Mouse (Mus musculus) lung, embryonic 14.5 days (tissue): ENCODE data around the gene Abcb10. TPM values are rescaled to one million over a fixed set of nuclear protein-coding genes. Genes with fewer than 3 reads are reported as not detected.

Experiments
- ATAC-seq: fragments of 200-750 bp; cut with Nextera tagmentation; 2 replicates; pipeline ENCODE4 v1.8.0; 2017; ENCODE audit warnings: mild to moderate bottlenecking, moderate TSS enrichment, moderate library complexity; ENCODE audit not compliant: insufficient read depth
- DNase-seq: peaks from one replicate; pipeline ENCODE4 v3.0.0-alpha.2; 2015
- H3K27ac ChIP-seq: fragments of 300-500 bp; sonication (generic); 2 replicates; pipeline ENCODE4 v1.5.1; 2014; ENCODE audit warnings: low read depth, mild to moderate bottlenecking, moderate library complexity
- H3K27me3 ChIP-seq: fragments of 300-500 bp; sonication (generic); 2 replicates; pipeline ENCODE4 v1.6.1; 2014; ENCODE audit warnings: low read length, control low read depth; ENCODE audit not compliant: insufficient read depth
- H3K36me3 ChIP-seq: fragments of 300-500 bp; sonication (generic); 2 replicates; pipeline ENCODE4 v1.6.1; 2014; ENCODE audit warnings: control low read depth; ENCODE audit not compliant: insufficient read depth
- H3K4me1 ChIP-seq: fragments of 300-500 bp; sonication (generic); 2 replicates; pipeline ENCODE4 v1.6.1; 2014; ENCODE audit warnings: antibody characterized with exemption, control low read depth; ENCODE audit not compliant: insufficient read depth
- H3K4me2 ChIP-seq: fragments of 300-500 bp; sonication (generic); 2 replicates; pipeline ENCODE4 v1.6.1; 2014; ENCODE audit warnings: mild to moderate bottlenecking
- H3K4me3 ChIP-seq: fragments of 300-500 bp; sonication (generic); 2 replicates; pipeline ENCODE4 v1.5.1; 2014; ENCODE audit warnings: low read depth, low read length
- H3K9ac ChIP-seq: fragments of 300-500 bp; sonication (generic); 2 replicates; pipeline ENCODE4 v1.6.1; 2014
- H3K9me3 ChIP-seq: fragments of 300-500 bp; sonication (generic); 2 replicates; pipeline ENCODE4 v1.6.1; 2016; ENCODE audit warnings: low read depth, low read length, control low read depth
- CTCF ChIP-seq: IDR thresholded peaks from 2 replicates; pipeline ENCODE4 v1.5.1; 2016; ENCODE audit warnings: antibody characterized with exemption, low read depth
- WGBS: fragments of 180-500 bp; shearing (Covaris S2); extraction: QIAGEN DNeasy Blood & Tissue Kit; methylation state at CpG from one replicate; pipeline ENCODE4 v1.1.7; 2014; 5-methylcytosine and 5-hydroxymethylcytosine counted together
- polyA plus RNA-seq: library from polyadenylated mRNA; unstranded; fragments of >200 nt; fragmentation: Nextera tagmentation; extraction: Ambion mirVana; gene quantifications from 2 replicates; pipeline ENCODE4 v1.2.1, GENCODE M21; 2014

Abcb10 gene
- polyA plus RNA-seq, 1 experiment from 2014 or later: 18.9 TPM

DNA sequence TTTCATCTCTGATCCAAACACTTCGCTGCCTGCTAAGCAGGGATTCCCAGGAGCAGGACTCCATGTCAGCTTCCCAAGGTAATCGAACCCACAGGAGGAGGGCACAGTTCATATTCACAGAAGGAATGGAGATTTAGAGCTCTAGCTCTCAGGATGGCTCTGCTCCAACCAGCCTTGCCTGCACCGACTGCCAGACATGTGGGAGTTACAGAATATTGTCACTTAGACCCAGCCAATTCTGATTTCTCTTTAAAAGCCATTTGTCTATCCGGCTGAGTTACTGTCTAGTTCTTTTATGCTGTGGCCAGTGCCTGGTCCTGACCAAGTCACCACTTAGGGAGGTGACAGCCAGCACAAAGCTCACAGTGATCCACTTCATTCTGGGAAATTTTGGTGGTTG, 1.2 kb downstream of the Abcb10 start:
- DNase-seq (peak; percentile 16), ATAC-seq (no peak)
- H3K4me3 ChIP-seq: peak overlapping the region; percentile 81
- no peaks in the 10 kb centered on the region for H3K9me3 ChIP-seq
- peak overlapping the region; percentile 44; the same call in 1 of the 2 replicates for H3K9ac ChIP-seq
- no peaks in the 10 kb centered on the region for H3K36me3 ChIP-seq
- WGBS: 40% methylated on average over 4 of the region's 4 CpGs
- H3K27me3 ChIP-seq: no peaks in the 10 kb centered on the region
- H3K4me2 ChIP-seq: peak overlapping the region; percentile 93
- no peak for TF ChIP-seq CTCF
- H3K27ac ChIP-seq: no peak overlapping the region
- H3K4me1 ChIP-seq: peaks cover 5% of the 10 kb centered on the region

DNA sequence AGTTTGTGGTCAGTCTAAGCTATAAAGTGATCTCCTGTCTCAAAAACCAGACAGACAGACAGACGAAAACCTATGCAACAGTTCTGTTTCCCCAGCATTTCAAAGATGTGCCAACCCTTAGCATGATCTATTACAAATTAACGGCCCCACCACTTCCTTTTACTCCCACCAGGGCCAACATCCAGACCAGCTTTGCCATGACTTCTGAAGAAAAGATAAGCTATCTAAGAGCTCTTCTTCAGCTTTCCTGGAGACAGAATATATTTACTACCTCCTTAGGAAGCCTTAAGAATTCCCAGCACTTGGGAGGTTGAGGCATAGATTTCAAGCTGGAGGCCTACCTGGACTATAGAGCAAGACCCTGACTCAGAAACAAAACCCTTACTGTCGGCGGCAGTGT, 2.7 kb downstream of the Abcb10 start:
- WGBS: 81% methylated on average over 4 of the region's 4 CpGs
- H3K9me3 ChIP-seq: no peaks in the 10 kb centered on the region
- H3K36me3 ChIP-seq: no peaks in the 10 kb centered on the region
- H3K9ac ChIP-seq: no peak overlapping the region
- H3K27ac ChIP-seq: no peak overlapping the region
- DNase-seq (no peak), ATAC-seq (no peak)
- peaks cover 5% of the 10 kb centered on the region for H3K4me1 ChIP-seq
- no peaks in the 10 kb centered on the region for H3K27me3 ChIP-seq
- H3K4me2 ChIP-seq: no peak overlapping the region; the same call in 1 of the 2 replicates
- peak overlapping the region; percentile 4; the same call in 1 of the 2 replicates for H3K4me3 ChIP-seq
- no peak for TF ChIP-seq CTCF

DNA sequence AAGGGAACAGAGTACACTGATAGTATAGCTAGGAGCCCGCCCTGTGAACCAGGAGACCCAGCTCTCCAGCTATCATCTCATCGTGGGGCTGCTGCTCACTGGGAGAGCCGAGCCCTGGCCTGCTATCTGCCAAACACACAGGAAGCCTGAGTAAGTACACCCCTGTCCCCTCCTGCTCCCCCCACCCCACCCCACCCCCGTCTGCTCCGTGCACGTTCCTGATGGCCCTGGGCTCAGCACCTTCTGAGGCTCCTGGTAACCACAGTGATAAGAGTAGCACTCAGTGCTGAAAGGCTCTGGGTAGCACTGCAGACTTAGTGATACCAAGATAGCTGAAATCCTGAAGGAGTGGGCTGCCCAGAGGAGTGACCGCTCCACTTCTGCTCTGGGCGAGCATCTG, 4.0 kb downstream of the Abcb10 start:
- 0 out of 2 replicates have a peak overlapping the region, but pooled peaks have one; percentile 27 for H3K9ac ChIP-seq
- ATAC-seq (peak; percentile 12; the same call in 1 of the 2 replicates), DNase-seq (no peak)
- peak overlapping the region; percentile 13; the same call in 1 of the 2 replicates for H3K4me3 ChIP-seq
- H3K4me1 ChIP-seq: peaks cover 5% of the 10 kb centered on the region
- peak overlapping the region; percentile 45 for H3K4me2 ChIP-seq
- H3K9me3 ChIP-seq: no peaks in the 10 kb centered on the region
- no peak for TF ChIP-seq CTCF
- peak overlapping the region; percentile 86 for H3K27ac ChIP-seq
- no peaks in the 10 kb centered on the region for H3K27me3 ChIP-seq
- WGBS: 56% methylated on average over 8 of the region's 8 CpGs
- no peaks in the 10 kb centered on the region for H3K36me3 ChIP-seq

DNA sequence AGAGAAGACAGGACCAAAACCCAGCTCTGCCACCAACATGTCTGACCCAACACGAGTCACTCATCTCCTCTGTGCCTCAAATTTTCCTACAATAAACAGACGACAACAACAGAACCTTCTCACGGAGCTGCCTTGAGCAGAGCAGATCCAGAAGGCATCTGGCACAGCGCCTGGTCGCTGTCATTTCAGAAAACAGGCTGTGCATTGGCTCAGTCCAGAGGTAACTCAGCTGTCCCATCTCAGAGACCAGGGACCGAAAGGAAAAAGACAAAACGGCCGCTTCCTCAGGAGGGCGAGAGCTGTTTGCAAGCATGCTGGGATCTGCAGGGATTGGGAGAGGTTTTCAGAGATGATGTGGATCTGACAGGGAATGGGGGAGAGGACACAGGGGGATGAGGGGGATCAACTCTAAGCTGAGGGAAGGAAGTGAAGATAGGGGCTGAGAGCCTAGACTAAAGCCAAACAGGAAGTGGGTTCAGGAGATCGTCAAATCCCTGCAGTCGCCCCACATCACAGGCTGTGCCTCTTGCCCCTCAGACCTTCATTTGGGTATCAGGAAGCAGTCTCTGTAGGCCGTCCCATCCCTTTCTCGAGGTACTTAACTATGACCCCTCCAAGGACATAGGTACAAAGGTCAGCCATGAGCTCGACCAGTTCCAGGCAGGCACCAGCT, 4.6 kb downstream of the Abcb10 start:
- Histone ChIP-seq H3K9me3 (no peaks in the 10 kb centered on the region), H3K4me2 (peak overlapping the region; percentile 45), H3K4me1 (peaks cover 5% of the 10 kb centered on the region), H3K27ac (peak overlapping the region; percentile 86), H3K4me3 (peak overlapping the region; percentile 13; the same call in 1 of the 2 replicates), H3K36me3 (no peaks in the 10 kb centered on the region), H3K27me3 (no peaks in the 10 kb centered on the region), H3K9ac (peak overlapping the region; percentile 27)
- TF ChIP-seq CTCF: no peak
- peak; percentile 41; the same call in 1 of the 2 replicates for ATAC-seq
- 34% methylated on average over 14 of the region's 14 CpGs for WGBS
- DNase-seq: peak; percentile 92

DNA sequence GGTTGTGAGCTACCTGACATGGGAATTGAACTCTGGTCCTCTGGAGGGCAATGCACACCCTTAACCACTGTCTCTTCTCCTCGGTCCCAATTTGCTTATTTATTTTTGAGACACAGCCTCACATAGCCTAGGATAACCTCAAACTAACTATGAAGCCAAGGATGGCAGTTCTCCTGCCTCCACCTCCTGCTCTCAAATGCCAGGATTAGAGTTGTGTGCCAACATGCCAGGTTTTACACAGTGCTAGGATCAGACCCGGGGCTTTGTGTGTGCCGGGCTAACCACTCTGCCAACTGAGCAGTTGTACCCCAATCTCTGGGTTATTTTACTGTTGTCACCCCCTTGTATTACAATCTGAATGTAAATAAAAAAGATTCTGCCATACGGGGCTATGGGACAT, 5.4 kb downstream of the Abcb10 start:
- 86% methylated on average over 4 of the region's 4 CpGs for WGBS
- no peak for TF ChIP-seq CTCF
- ATAC-seq: no peak
- Histone ChIP-seq H3K27ac (peak overlapping the region; percentile 86; the same call in 1 of the 2 replicates), H3K4me1 (peaks cover 5% of the 10 kb centered on the region), H3K9ac (no peak overlapping the region), H3K36me3 (no peaks in the 10 kb centered on the region), H3K4me2 (peak overlapping the region; percentile 45; the same call in 1 of the 2 replicates), H3K9me3 (no peaks in the 10 kb centered on the region), H3K27me3 (no peaks in the 10 kb centered on the region), H3K4me3 (no peak overlapping the region)
- no peak for DNase-seq

DNA sequence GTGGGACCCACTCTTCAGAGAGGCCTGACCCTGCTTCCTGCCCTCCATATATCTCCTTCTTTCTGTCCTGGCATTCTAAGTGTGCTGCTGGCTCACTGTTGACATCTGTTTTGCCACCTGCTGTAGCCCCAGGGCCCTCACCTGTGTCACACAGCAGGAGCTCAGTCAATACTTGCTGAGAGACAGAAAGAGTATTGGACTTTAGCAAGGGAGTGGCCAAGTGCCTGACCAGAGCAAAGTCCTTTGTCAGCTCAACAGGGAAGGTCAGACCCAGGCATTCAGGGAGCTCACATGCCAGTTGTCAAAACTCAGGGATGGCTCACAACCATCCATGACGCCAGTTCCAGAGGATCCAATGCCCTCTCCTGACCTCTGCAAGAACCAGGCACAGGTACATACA, 9.4 kb downstream of the Abcb10 start:
- H3K27ac ChIP-seq: no peak overlapping the region
- H3K36me3 ChIP-seq: 0 out of 2 replicates have a peak, but pooled peaks cover 9% of the 10 kb centered on the region
- no peak for TF ChIP-seq CTCF
- DNase-seq: no peak
- no peak for ATAC-seq
- 65% methylated on average over 1 of the region's 1 CpGs for WGBS
- H3K27me3 ChIP-seq: no peaks in the 10 kb centered on the region
- H3K4me1 ChIP-seq: peaks cover 1% of the 10 kb centered on the region
- no peaks in the 10 kb centered on the region for H3K9me3 ChIP-seq
- no peak overlapping the region for H3K4me2 ChIP-seq
- no peak overlapping the region for H3K9ac ChIP-seq
- no peak overlapping the region for H3K4me3 ChIP-seq

DNA sequence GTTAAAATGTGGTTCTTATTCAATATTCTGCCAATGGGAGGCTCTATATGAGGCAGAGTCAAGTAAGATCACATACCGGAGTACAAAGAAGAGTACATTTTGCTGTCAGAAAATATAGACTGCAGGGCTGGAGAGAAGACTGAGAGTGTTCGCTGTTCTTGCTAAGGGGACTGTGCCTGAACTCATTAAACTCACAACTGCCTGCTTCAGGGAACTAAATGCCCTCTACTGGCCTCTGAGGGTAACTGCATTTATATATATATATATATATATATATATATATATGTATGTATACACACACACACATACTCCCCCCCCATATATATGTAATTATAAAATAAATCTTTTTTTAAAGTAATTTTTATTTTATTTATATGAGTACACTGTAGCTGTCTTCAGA, 16.0 kb downstream of the Abcb10 start:
- no peak overlapping the region for H3K27ac ChIP-seq
- no peaks in the 10 kb centered on the region for H3K27me3 ChIP-seq
- H3K4me2 ChIP-seq: no peak overlapping the region
- ATAC-seq: no peak
- TF ChIP-seq CTCF: peak; percentile 49
- no peaks in the 10 kb centered on the region for H3K9me3 ChIP-seq
- no peak overlapping the region for H3K4me3 ChIP-seq
- 70% methylated on average over 2 of the region's 2 CpGs for WGBS
- DNase-seq: peak; percentile 66
- no peaks in the 10 kb centered on the region for H3K4me1 ChIP-seq
- H3K9ac ChIP-seq: no peak overlapping the region
- peaks cover 36% of the 10 kb centered on the region; the same call in 1 of the 2 replicates for H3K36me3 ChIP-seq
